Mouse (Mus musculus) ES-Bruce4 (cell line): ENCODE results near the gene Tmem169. TPM values are rescaled to one million over a fixed set of nuclear protein-coding genes. Genes with fewer than 3 reads are reported as not detected.
A peak's percentile ranks its signal among the peaks of the same experiment; 100 is the strongest.
"Not testable (repeated sequence)": the region's sequence is repeated elsewhere in the genome, so short reads cannot be mapped to it uniquely, and the experiment has no call there.

ENCODE experiments used
- H3K27ac ChIP-seq: 2 replicates; pipeline ENCODE4 v1.5.1; 2012; ENCODE audit warnings: low read length, inconsistent platforms; ENCODE audit not compliant: insufficient read depth
- H3K27me3 ChIP-seq: 2 replicates; pipeline ENCODE4 v1.6.1; 2012; ENCODE audit warnings: mild to moderate bottlenecking, low read length, inconsistent platforms; ENCODE audit not compliant: control insufficient read depth, poor library complexity, insufficient read depth, severe bottlenecking
- H3K36me3 ChIP-seq: 2 replicates; pipeline ENCODE4 v1.6.1; 2012; ENCODE audit warnings: inconsistent platforms, mild to moderate bottlenecking, low read length, moderate library complexity; ENCODE audit not compliant: control insufficient read depth, poor library complexity, insufficient read depth, severe bottlenecking
- H3K4me1 ChIP-seq: one replicate; pipeline ENCODE4 v1.8.1; 2011; ENCODE audit warnings: low read length; ENCODE audit not compliant: control insufficient read depth, insufficient read depth
- H3K4me3 ChIP-seq: 2 replicates; pipeline ENCODE4 v1.5.1; 2011; ENCODE audit warnings: low read depth, mild to moderate bottlenecking, low read length
- H3K9ac ChIP-seq: 2 replicates; pipeline ENCODE4 v1.6.1; 2012; ENCODE audit warnings: low read depth, mild to moderate bottlenecking, inconsistent platforms; ENCODE audit not compliant: poor library complexity, severe bottlenecking
- H3K9me3 ChIP-seq: replicated peaks from 2 replicates; pipeline ENCODE4 v1.6.1; 2012; ENCODE audit warnings: mild to moderate bottlenecking, low read length, inconsistent platforms; ENCODE audit not compliant: control insufficient read depth, poor library complexity, insufficient read depth, severe bottlenecking
- CTCF ChIP-seq: IDR thresholded peaks from one replicate; pipeline ENCODE4 v1.8.1; 2011; ENCODE audit warnings: low read depth, low read length
- EP300 ChIP-seq: IDR thresholded peaks from 2 replicates; pipeline ENCODE4 v1.6.1; 2011; ENCODE audit warnings: low read depth, low read length; ENCODE audit not compliant: insufficient read depth
- POLR2A ChIP-seq: IDR thresholded peaks from one replicate; pipeline ENCODE4 v1.8.1; 2011; ENCODE audit warnings: low read length; ENCODE audit not compliant: insufficient read depth
- polyA plus RNA-seq: library from polyadenylated mRNA; stranded (reverse); fragments of >200 nt; gene quantifications from 2 replicates; pipeline ENCODE4 v1.2.4, GENCODE M21; 2011; ENCODE audit warnings: low read depth; ENCODE audit not compliant: missing spikeins, insufficient read depth, insufficient read length

Tmem169 gene
- polyA plus RNA-seq, 1 experiment: 0.67 TPM

- H3K27ac ChIP-seq: peak overlapping the region; percentile 65
- peaks cover 2% of the 10 kb centered on the region for H3K4me1 ChIP-seq
- no peaks in the 10 kb centered on the region for H3K9me3 ChIP-seq
- TF ChIP-seq POLR2A: peak; percentile 100
- no peak for TF ChIP-seq CTCF
- TF ChIP-seq EP300: no peak; the same call in none of the 2 replicates
- H3K4me3 ChIP-seq: peak overlapping the region; percentile 31
- no peaks in the 10 kb centered on the region for H3K27me3 ChIP-seq
- H3K36me3 ChIP-seq: 0 out of 2 replicates have a peak, but pooled peaks cover 3% of the 10 kb centered on the region
- peak overlapping the region; percentile 47 for H3K9ac ChIP-seq
These were observed 40.4 kb upstream of the Tmem169 start for GRCm38 (mm10) chr1:72243656-72244316.

GRCm38 (mm10) chr1:72244317-72245036 lies 39.7 kb upstream of the Tmem169 start:
- Histone ChIP-seq H3K9me3 (no peaks in the 10 kb centered on the region), H3K9ac (0 out of 2 replicates have a peak overlapping the region, but pooled peaks have one; percentile 47), H3K36me3 (0 out of 2 replicates have a peak, but pooled peaks cover 3% of the 10 kb centered on the region), H3K27me3 (no peaks in the 10 kb centered on the region), H3K4me1 (peaks cover 2% of the 10 kb centered on the region), H3K27ac (no peak overlapping the region), H3K4me3 (no peak overlapping the region; the same call in 1 of the 2 replicates)
- peak; percentile 98 for TF ChIP-seq POLR2A
- TF ChIP-seq CTCF: no peak

GRCm38 (mm10) chr1:72248226-72248737 lies 35.9 kb upstream of the Tmem169 start:
- Histone ChIP-seq H3K27ac (peak overlapping the region; percentile 92), H3K4me3 (peak overlapping the region; percentile 39), H3K9ac (peak overlapping the region; percentile 30; the same call in 1 of the 2 replicates)
- not testable (repeated sequence) for H3K36me3 ChIP-seq, H3K4me1 ChIP-seq, H3K27me3 ChIP-seq, H3K9me3 ChIP-seq

- no peaks in the 10 kb centered on the region; the same call in 1 of the 2 replicates for H3K36me3 ChIP-seq
- H3K4me3 ChIP-seq: peak overlapping the region; percentile 21; the same call in 1 of the 2 replicates
- H3K9me3 ChIP-seq: no peaks in the 10 kb centered on the region
- H3K9ac ChIP-seq: no peak overlapping the region
- no peaks in the 10 kb centered on the region for H3K27me3 ChIP-seq
- no peak for TF ChIP-seq EP300
- no peak for TF ChIP-seq CTCF
- no peak for TF ChIP-seq POLR2A
- peak overlapping the region; percentile 63 for H3K27ac ChIP-seq
- no peaks in the 10 kb centered on the region for H3K4me1 ChIP-seq
These were observed 32.4 kb upstream of the Tmem169 start for GRCm38 (mm10) chr1:72251806-72252205.

GRCm38 (mm10) chr1:72253881-72254491 lies 30.2 kb upstream of the Tmem169 start:
- Histone ChIP-seq H3K9ac (peak overlapping the region; percentile 29), H3K4me3 (no peak overlapping the region), H3K4me1 (peaks cover 2% of the 10 kb centered on the region), H3K9me3 (no peaks in the 10 kb centered on the region), H3K27me3 (no peaks in the 10 kb centered on the region), H3K36me3 (no peaks in the 10 kb centered on the region; the same call in 1 of the 2 replicates), H3K27ac (peak overlapping the region; percentile 7; the same call in 1 of the 2 replicates)
- TF ChIP-seq POLR2A (no peak), CTCF (no peak), EP300 (no peak)
